Mouse (Mus musculus) layer of hippocampus, adult 9-11 months (tissue): ENCODE data around the gene Apoa2.

Source experiments
- DNase-seq: peaks from one replicate; pipeline ENCODE4 v3.0.0; 2022

The Apoa2 gene

DNA sequence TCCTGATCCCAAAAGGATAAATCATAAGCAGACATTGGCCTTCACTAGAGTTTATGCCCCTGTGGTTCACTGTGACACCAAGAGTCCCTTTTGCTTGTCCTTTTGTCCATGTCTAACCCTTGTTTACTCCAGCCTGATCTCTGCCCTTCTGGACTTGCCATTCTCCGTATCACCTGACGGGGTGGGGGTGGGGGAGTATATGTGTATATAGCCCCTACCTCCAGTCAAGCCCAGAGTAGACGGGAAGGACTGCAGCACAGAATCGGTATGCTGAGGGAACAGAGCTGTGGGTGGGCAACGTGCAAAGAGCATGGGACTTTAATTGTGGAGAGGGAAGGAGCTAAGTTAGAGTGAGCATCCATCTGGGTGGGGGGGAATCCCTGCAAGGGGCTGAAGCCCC, at the start of gene Apoa2:
Gene Apoa2, plus strand, starts transcription at position 198 of the 400 bp plus-strand sequence.
- DNase-seq, result no peak

GRCm38 (mm10) chr1:171179487-171180171, 45.2 kb upstream of the Apoa2 start:
- DNase-seq, result no peak

GRCm38 (mm10) chr1:171183025-171183424, 41.8 kb upstream of the Apoa2 start:
- DNase-seq, result no peak

DNA sequence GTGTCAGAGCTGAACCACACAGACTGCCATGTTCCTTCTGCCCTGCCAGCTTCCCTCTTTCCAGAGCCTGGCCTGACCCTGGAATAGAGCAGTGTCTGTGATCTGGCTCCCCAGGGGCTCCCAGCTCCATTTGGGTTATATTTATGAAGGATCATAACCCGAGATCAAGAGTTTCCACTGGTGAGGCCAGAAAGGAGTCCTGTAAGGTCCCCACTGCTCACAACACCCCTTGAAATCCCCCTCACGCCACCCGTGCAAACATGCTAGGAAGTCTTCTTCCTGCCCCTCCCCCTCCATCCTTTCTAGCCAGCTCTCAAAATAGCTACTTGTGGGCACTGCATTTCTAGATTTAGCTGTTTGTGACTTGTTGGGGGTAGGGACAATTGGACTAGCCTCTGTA, 41.2 kb upstream of the Apoa2 start:
- peak; percentile 38 for DNase-seq

DNA sequence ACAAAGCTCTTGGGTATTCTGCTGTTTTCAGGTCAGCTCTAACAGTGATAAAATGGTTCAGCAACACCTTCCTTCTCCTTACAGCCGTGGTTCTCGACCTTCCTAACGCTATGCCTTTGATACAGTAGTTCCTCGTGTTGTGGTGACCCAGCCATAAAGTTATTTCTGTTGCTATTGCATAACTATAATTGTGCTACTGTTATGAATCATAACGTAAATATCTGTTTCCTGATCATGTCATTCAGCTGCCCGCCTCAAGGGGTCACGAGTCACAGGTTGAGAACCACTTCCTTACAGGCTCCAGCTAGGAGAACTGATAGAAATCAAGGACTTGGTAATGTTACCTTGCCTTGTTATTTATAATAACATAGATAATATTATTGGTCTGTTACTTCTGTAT, 40.5 kb upstream of the Apoa2 start:
- no peak for DNase-seq

GRCm38 (mm10) chr1:171185655-171186054, 39.2 kb upstream of the Apoa2 start:
- no peak for DNase-seq

DNA sequence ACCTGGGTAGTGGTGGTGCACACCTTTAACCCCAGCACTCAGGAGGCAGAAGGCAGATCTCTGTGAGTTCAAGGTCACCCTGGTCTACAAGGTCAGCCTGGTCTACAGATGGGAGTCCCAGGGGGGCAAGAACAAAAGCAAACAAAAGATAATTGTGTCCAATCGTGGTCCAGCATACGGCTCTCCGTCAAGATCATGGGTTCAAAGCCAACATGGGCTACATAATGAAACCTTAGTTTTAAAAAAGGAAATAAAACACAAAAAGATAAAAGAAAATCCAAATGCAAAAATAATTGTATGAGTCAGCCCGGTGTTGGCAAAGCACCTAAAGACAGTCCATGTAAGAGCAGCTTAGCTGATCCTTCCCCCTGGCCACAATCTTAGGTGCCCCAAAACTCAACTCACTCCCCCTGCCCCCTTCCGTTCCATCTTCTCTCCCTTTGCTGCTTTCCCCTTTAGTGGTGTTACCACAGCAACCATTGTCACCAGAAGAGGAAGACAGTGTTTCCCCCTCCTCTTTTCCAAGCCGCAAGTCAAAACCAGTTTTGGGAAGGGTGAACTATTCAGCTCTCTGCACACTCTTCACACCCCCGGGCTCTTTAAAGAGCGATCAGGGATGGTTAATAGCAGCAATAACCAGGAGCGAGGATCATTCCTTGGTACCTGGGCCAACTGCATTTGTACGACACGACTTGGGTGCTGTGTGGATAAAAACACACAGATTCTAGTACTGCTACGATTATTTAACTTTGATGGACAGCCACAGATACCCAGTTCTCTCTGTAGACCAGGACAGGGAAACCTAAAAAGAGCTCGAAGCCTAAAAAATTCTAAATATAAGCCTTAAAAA, 36.8 kb upstream of the Apoa2 start:
- DNase-seq, result no peak

DNA sequence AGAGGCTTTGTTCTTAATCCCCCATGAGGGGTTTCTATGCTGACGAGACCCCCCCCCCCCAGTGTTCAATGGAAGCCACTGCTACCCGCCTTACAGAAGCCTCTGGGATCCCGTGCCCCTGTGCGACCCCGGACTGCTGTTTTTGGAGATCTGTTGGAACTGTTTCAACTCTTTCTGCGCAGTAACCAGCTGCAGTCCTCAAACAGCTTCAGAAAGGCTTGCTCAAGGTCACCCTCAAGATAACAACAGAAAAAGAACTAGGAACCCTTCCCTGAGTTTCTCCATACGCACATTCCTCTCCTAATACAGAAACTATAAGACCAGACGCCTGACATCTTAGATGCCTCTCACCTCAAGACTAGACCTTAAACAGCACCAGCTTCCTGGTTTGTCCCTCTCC, 35.8 kb upstream of the Apoa2 start:
- no peak for DNase-seq

DNA sequence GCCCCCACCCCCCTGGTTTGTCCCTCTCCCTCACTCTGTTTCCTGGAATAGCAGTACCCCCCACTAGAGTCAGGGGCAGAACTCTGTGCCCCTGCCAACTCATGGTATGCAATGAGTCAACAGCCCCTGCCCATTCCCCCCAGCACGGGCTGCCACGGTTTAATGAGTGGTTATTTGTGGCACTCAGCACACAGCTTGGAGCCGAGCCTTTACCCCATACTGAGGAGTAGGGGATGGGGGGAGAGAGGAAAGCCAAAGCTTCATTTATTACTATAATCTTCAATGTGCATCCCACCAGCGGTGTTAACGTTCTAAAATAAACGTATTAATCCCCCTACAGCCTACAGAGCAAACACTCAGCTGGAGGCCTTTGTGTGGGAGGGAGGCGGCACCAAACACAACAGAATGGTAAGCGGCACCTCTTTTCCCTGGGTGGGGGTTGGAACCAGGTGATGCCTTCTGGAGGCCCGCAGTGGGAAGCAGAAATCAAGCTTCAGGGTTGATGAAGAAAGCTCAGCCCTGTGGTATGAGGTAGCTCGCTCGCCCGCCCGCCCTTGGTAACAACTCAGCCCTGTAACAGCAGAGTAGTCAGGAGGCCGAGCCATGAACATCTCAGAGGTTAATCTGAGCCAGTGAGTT, 35.3 kb upstream of the Apoa2 start:
- DNase-seq, result no peak

GRCm38 (mm10) chr1:171190832-171191231, 34.0 kb upstream of the Apoa2 start:
- DNase-seq, result no peak

- no peak for DNase-seq
Measured at GRCm38 (mm10) chr1:171192283-171192682, 32.6 kb upstream of the Apoa2 start.

DNA sequence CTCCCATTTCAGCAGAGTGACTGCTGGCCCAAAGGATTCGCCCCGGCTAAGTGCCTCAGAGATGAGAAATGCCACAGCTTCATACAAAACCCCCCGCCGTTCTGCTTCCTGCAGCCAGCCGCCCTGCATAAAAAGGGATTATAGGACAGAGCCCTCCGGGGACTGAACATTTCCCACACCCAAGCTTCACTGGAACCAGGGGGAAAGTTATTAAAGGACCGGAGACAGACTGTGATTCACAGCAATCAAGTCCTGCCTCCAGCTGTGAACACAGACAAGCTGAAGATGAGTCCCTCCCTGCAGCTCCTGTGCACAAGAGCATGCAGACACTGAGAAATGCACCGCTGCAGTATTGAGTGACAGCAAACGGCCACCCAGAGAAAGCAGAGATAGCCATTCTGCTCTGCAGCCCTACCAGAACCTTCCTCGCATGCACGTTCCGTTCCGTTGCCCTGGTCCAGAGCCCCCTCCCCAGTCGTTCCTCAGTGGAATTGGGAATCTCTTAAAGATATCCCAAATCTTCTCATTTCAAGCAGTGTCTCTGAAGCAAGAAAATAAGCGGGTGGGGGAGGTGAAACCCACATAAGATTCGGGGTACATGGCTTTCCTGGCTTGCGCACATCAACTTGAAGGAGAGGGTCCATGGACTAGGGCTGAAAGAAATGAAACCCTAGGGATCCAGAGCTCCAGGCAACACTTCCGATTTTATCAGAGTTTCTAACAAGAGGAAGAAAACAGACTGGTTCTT, 31.6 kb upstream of the Apoa2 start:
- DNase-seq, result no peak

DNA sequence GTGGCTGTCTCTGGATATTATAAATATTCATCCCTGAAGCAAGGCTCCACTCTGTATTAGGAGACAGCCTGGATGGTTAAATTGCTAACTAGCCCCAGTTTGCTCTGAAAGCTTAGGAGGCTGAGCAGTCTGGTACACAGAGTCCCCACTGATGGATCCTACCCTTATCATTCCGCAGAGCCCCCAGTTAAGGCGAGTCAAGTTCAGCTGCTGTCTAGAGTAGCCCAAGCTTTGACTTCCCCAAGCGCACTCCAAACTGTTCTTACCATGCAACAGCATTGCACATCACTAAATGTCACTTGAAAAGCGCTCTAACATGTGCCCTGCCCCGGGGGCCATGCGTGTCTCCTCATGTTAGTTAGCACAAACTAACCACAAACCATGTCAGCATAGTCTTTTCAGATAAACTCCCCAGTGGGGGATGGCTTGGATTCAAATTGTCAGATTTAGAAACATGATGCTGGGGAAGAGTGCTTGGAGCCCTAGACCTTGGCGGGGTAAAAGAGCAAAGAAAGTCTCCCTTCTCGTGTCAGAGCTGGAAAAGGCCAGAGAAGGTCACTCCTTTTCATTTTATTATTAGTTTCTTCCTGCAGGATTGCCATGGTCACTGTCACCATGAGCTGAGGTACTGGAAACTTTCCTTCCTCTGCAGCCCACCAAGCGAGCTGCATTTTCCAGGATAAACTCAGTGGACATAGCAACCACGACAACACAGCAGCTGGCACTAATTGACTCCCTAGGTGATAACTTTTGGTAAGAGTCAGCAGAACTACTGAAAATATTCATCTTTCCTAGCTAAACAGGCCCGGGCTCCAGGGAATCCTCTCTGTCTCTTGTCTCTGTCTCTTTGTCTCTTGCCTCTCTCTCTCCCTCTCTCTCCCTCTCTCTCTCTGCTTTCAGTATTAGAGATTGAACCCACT, 30.7 kb upstream of the Apoa2 start:
- no peak for DNase-seq

DNA sequence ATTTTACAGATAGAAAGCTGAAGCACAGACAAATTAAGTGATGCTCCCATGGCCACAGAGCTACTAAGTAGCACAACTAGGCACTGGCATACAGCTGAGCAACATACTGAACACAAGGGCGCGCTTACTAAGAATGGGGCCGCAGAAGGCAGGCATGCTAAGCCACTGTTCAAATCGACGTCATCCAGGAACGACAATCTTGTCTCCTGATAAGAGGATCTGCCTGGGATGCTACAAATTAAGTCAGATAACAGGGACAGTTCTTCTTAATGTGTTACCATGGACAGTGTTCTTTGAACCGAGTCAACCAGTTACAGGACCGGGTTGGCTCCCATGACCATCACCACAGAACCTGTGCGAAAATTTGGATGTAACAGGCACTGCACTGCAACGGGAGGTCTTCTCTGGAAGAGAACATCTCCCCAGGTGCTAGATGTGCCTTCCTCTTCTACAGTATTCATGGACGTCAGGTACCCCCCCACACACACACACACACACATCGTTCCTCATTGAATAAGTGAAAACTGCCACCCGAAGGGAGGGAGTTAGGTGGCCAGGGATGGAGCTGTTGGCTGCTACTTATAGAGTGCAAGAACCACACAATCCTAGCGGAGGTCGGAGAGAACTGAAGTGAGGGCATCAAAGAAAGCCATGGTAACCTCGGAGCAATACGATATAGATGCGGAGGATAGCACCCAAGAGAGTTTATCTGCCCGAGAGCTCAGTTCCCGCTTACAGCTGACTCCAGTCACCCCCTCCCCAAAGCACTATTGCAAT, 29.6 kb upstream of the Apoa2 start:
- no peak for DNase-seq

DNA sequence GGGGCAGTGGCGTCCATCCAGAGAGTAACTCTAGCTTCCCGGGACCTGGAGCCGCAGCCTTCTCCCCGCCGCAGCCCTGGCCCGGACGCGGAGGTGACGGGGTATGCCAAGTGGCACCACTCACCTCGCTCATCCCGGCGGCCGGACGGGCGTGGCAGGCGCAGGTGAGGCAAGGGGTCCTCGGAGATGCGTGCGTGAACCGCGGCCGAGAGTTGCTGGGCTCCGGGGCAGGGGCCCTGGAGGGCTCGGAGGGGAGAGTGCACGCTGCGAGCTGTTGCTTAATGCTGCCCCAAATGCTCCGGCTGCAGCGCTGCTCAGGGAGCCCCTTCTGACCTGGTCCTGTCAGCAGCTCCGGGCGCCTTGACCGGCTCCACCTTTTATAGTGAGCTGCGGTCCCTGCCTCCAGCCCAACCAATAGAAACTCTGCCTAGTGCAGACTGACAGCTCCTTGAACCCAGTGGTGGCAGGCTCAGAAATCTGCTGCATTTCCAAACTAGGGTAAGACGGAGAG, 28.9 kb upstream of the Apoa2 start, which contains the start of gene Pcp4l1:
Gene Pcp4l1, minus strand, starts transcription at position 382 of the 511 bp plus-strand sequence.
- peak; percentile 51 for DNase-seq

DNA sequence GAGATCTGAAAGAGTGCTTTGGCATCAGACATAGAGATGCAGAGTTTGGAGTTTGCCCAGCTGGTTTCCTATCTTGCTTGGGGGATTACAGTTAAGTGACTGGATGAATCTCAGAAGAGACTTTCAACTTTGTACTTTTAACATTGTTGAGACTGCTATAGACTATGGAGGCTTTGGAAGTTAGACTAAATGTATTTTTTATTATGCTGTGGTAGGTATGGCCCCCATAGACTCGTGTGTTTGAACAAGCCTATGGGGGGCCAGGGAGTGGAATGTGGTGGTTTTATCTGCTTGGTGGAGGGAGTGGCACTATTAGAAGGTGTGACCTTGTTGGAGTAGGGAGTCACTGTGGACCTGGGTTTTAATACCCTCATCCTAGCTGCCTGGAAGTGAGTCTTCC, 25.3 kb upstream of the Apoa2 start:
- no peak for DNase-seq

GRCm38 (mm10) chr1:171200769-171201168, 24.1 kb upstream of the Apoa2 start:
- DNase-seq, result no peak

GRCm38 (mm10) chr1:171203471-171204248, 21.2 kb upstream of the Apoa2 start:
- no peak for DNase-seq

- DNase-seq, result no peak
Measured at GRCm38 (mm10) chr1:171204249-171204644, 20.6 kb upstream of the Apoa2 start.
